Mouse (Mus musculus): ENCODE measurements around the gene 2210016F16Rik.
"Not testable (repeated sequence)": the region's sequence is repeated elsewhere in the genome, so short reads cannot be mapped to it uniquely, and the experiment has no call there.

- not testable (repeated sequence) for TF ChIP-seq CTCF (IDR thresholded peaks at IDR 0.05; ENCODE audit: control insufficient read depth, insufficient read depth, insufficient replicate concordance, low read depth, low read length); POLR2A (IDR thresholded peaks at IDR 0.05; ENCODE audit: control insufficient read depth, low read depth, low read length)
Observed at GRCm38 (mm10) chr13:58394392-58394791, 9.4 kb upstream of the 2210016F16Rik start.
